Mouse (Mus musculus) forebrain, embryonic 13.5 days (tissue): ENCODE results near the gene Zdhhc9. TPM values are rescaled to one million over a fixed set of nuclear protein-coding genes. Genes with fewer than 3 reads are reported as not detected.
"Not testable (repeated sequence)": the region's sequence is repeated elsewhere in the genome, so short reads cannot be mapped to it uniquely, and the experiment has no call there.

Experiments used
- ATAC-seq: fragments of 200-750 bp; cut with Nextera tagmentation; 2 replicates; pipeline ENCODE4 v1.8.0; 2017
- H3K27ac ChIP-seq: fragments of 300-500 bp; sonication (generic); 2 replicates; pipeline ENCODE4 v1.5.1; 2015; ENCODE audit warnings: inconsistent platforms, mild to moderate bottlenecking, moderate library complexity
- H3K27me3 ChIP-seq: fragments of 300-500 bp; sonication (generic); 2 replicates; pipeline ENCODE4 v1.6.1; 2015; ENCODE audit warnings: mild to moderate bottlenecking, inconsistent platforms
- H3K36me3 ChIP-seq: fragments of 300-500 bp; sonication (generic); 2 replicates; pipeline ENCODE4 v1.6.1; 2015; ENCODE audit warnings: mild to moderate bottlenecking, inconsistent platforms; ENCODE audit not compliant: poor library complexity, severe bottlenecking
- H3K4me1 ChIP-seq: fragments of 300-500 bp; sonication (generic); 2 replicates; pipeline ENCODE4 v1.6.1; 2015; ENCODE audit warnings: inconsistent platforms
- H3K4me2 ChIP-seq: fragments of 300-500 bp; sonication (generic); 2 replicates; pipeline ENCODE4 v1.6.1; 2015; ENCODE audit warnings: inconsistent platforms, mild to moderate bottlenecking, moderate library complexity
- H3K4me3 ChIP-seq: fragments of 300-500 bp; sonication (generic); 2 replicates; pipeline ENCODE4 v1.5.1; 2015; ENCODE audit warnings: mild to moderate bottlenecking, inconsistent platforms
- H3K9ac ChIP-seq: fragments of 300-500 bp; sonication (generic); 2 replicates; pipeline ENCODE4 v1.6.1; 2015; ENCODE audit warnings: mild to moderate bottlenecking, inconsistent platforms
- H3K9me3 ChIP-seq: fragments of 300-500 bp; sonication (generic); replicated peaks from 2 replicates; pipeline ENCODE4 v1.6.1; 2016; ENCODE audit warnings: inconsistent platforms
- WGBS: fragments of 180-500 bp; shearing (Covaris S2); methylation state at CpG from one replicate; pipeline ENCODE4 v1.1.7; 2015; 5-methylcytosine and 5-hydroxymethylcytosine counted together
- polyA plus RNA-seq: library from polyadenylated mRNA; unstranded; fragments of >200 nt; fragmentation: Nextera tagmentation; extraction: Ambion mirVana; gene quantifications from 2 replicates; pipeline ENCODE4 v1.2.1, GENCODE M21; 2015

The Zdhhc9 gene
- polyA plus RNA-seq: 6.8 and 8.2 TPM in 2 replicates

DNA sequence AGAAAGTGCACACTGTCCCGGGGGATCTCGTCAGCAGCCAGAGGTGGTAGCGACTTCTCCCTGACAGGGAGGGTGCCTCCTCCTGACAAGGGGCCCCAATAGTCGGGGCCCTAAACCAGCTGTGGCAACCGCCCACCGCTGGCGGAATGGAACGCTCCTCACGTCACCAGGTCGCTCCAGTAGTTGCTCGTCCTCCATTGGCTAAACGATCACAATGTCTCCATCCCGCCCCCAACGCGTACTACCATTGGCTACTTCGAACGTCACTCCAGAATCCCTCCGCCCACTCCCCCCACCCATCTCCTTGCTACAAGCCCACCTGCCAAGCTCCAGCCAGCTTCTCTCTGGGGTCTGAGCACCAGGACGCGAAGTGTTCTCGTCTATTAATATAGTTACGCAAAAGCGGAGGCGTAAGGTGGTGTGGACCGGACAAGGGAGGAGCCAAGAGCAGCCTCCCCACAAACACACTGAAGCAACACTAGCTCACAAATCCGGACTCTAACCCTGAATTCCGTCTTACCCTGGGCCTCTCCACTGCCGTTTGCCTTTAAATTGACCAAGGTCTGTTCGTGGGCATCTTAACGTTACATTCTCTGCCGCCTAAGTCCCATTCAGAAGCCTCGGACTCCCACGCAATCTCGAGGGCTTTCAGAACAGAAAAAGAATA lies at the start of gene Zdhhc9:
Gene Zdhhc9 (minus strand): TSS at position 360 of the 667 bp plus-strand sequence.
- H3K36me3 ChIP-seq: no peaks in the 10 kb centered on the region
- ATAC-seq: peak; percentile 99
- 14% methylated on average over 33 of the region's 34 CpGs for WGBS
- H3K9me3 ChIP-seq: no peaks in the 10 kb centered on the region
- no peaks in the 10 kb centered on the region for H3K27me3 ChIP-seq
- H3K4me1 ChIP-seq: peaks cover 17% of the 10 kb centered on the region
- H3K4me2 ChIP-seq: peak within 1 kb of the TSS; percentile 60
- peak within 1 kb of the TSS; percentile 63 for H3K4me3 ChIP-seq
- peak within 1 kb of the TSS; percentile 40; the same call in 1 of the 2 replicates for H3K27ac ChIP-seq
- peak within 1 kb of the TSS; percentile 67 for H3K9ac ChIP-seq

DNA sequence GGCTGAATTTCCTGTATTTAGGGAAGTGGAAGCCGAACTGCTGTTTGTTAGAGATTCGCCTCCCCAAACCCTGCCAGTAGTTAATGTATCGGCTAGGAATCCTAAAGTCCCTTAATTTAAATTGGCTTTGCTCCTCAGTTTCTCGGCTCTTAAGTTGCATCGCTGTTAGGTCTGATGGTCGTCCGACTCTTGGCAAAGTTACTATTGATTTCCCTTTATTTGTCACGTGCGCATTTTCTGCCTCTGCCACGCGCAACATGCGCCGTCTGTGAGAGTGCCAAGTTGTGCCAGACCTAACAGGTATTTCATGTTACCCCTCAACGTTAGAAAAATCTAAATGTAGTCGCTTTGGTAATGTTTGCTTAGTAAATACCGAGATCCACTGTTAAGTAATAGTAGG lies 48.3 kb upstream of the Zdhhc9 start:
- Histone ChIP-seq H3K9me3 (no peaks in the 10 kb centered on the region), H3K27me3 (no peaks in the 10 kb centered on the region), H3K9ac (peak overlapping the region; percentile 54; the same call in 1 of the 2 replicates), H3K4me2 (peak overlapping the region; percentile 60), H3K36me3 (no peaks in the 10 kb centered on the region), H3K27ac (no peak overlapping the region), H3K4me3 (peak overlapping the region; percentile 51), H3K4me1 (peaks cover 9% of the 10 kb centered on the region; the same call in 1 of the 2 replicates)
- 19% methylated on average over 16 of the region's 16 CpGs for WGBS
- peak; percentile 42 for ATAC-seq

DNA sequence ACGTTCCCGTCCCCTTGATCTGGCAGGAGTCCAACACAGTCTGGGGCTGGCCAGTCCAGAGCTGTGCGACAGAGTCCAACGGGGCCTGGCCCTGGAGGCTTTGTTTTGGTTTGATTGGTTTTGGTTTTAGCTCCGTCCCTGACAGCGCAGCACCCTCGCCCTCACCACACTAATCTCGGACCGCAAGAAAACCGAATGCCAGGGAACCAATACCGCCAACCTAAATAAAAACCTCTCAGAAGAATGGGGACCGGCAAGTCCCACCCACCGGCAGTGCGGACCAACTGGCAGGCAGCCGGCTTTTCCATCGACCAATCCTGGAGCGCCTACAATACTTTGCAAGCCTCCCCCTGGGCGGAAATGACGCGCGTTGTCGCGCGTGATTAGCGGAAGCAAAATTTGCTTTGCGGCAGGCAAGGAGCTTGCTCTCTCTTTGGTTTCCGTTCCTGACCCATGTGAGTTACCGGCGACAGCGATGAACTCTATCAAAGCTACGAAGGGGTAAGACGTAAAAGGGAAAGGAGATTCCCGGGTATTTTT lies 47.9 kb upstream of the Zdhhc9 start, which contains the start of gene Utp14a:
Gene Utp14a (plus strand): TSS at position 395 of the 540 bp plus-strand sequence.
- H3K4me2 ChIP-seq: peak within 1 kb of the TSS; percentile 61
- peak within 1 kb of the TSS; percentile 63 for H3K9ac ChIP-seq
- H3K27ac ChIP-seq: peak within 1 kb of the TSS; percentile 85
- peak; percentile 100 for ATAC-seq
- H3K4me1 ChIP-seq: peaks cover 9% of the 10 kb centered on the region; the same call in 1 of the 2 replicates
- H3K4me3 ChIP-seq: peak within 1 kb of the TSS; percentile 51
- 14% methylated on average over 33 of the region's 33 CpGs for WGBS
- H3K9me3 ChIP-seq: no peaks in the 10 kb centered on the region
- no peaks in the 10 kb centered on the region for H3K36me3 ChIP-seq
- H3K27me3 ChIP-seq: no peaks in the 10 kb centered on the region

DNA sequence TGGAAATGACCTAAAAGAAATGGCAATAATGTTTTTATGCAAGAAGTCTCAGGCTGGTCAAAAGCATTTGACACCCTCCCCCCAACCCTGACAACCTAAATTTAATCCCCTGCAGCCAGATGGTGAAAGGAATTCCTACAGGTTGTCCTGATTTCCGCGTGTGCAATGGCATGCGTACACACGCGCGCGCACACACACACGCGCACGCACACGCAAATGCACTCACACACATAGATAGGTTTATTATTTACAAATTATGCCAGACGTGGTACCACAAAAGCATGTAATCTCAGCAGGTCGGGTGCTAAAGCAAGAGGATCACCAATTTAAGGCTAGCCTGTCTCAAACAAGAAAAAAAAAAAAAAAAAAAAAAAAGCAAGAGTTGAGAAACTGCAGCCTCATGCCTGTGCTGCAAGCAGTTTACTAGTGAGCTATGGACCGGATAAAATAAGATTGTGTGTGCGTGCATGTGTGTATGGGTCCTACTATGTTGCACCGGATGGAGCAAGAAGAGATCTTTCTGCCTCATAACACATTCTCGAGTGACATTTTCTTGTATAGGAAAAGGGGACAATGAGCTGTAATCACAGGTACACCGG lies 47.3 kb upstream of the Zdhhc9 start:
- Histone ChIP-seq H3K9me3 (no peaks in the 10 kb centered on the region), H3K4me3 (peak overlapping the region; percentile 51), H3K27me3 (no peaks in the 10 kb centered on the region), H3K4me2 (peak overlapping the region; percentile 61), H3K27ac (peak overlapping the region; percentile 85), H3K9ac (peak overlapping the region; percentile 63), H3K36me3 (no peaks in the 10 kb centered on the region), H3K4me1 (peaks cover 9% of the 10 kb centered on the region; the same call in 1 of the 2 replicates)
- peak; percentile 70 for ATAC-seq
- WGBS: 12% methylated on average over 18 of the region's 18 CpGs

DNA sequence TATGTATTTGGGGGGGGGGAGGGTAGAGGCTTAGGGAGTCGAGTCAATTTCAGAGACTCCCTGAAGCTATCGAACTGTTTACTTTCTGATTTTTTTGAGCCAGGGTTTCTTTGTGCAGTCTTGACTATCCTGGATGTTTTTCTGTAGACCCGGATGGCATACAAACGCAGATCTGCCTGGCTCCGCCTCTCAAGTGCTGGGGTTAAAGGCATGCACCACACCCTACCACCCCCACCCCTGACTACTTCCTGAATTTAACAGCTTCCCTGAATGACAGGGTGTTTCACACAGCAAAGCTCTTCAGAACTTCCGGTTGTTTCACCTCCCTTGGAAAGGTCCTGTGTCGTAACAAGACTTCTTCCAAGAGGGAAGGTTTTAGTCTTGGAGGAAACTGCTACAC lies 25.7 kb upstream of the Zdhhc9 start:
- WGBS: 77% methylated on average over 7 of the region's 7 CpGs
- no peak for ATAC-seq

DNA sequence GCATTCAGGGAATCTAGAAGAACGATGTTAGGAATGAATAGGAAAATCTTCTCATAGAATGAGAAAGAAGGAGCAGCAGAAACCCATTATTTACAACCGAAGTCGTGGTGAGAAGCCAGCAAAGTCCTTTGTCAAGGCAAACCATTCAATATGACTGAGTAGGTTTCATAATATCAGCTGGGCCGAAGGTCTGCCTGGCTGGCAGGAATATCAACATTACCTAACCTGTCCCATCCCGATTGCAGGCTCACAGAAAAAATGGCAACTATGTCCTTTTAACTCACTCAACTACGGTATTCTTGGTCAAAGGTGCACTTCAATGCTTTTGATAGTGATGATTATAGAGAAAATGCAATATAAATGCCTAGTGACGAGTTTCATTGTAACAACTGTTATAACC lies 17.5 kb upstream of the Zdhhc9 start:
- no peaks in the 10 kb centered on the region for H3K4me1 ChIP-seq
- no peak for ATAC-seq
- no peak overlapping the region for H3K4me3 ChIP-seq
- no peaks in the 10 kb centered on the region for H3K27me3 ChIP-seq
- H3K9ac ChIP-seq: no peak overlapping the region
- no peak overlapping the region for H3K4me2 ChIP-seq
- H3K9me3 ChIP-seq: no peaks in the 10 kb centered on the region
- WGBS: 76% methylated on average over 7 of the region's 7 CpGs
- H3K36me3 ChIP-seq: no peaks in the 10 kb centered on the region
- no peak overlapping the region for H3K27ac ChIP-seq

More for the DNA sequence above, 25.7 kb upstream of the Zdhhc9 start:
- H3K27ac ChIP-seq: no peak overlapping the region
- H3K4me3 ChIP-seq: no peak overlapping the region
- no peaks in the 10 kb centered on the region for H3K36me3 ChIP-seq
- no peak overlapping the region for H3K4me2 ChIP-seq
- no peaks in the 10 kb centered on the region for H3K27me3 ChIP-seq
- H3K9ac ChIP-seq: no peak overlapping the region
- no peaks in the 10 kb centered on the region for H3K4me1 ChIP-seq
- H3K9me3 ChIP-seq: no peaks in the 10 kb centered on the region

DNA sequence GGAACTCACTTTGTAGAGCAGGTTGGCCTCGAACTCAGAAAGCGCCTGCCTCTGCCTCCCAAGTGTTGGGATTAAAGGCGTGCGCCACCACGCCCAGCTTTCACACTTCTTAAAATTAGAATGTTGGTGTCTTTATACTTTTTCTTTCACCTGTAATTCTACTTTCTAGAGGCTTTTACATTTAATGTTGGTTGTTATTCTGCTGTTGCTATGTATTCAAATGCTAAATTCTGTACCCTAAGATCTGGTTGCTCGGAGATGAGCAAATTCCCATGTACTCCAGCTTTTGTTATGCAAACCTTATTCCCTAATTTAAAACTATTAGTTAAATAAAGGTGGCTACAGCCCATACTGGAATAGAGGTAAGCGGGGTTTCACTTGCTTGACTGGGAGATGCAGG lies 14.0 kb upstream of the Zdhhc9 start:
- Histone ChIP-seq H3K9me3 (no peaks in the 10 kb centered on the region), H3K4me3 (no peak overlapping the region), H3K27ac (no peak overlapping the region), H3K9ac (no peak overlapping the region), H3K36me3 (no peaks in the 10 kb centered on the region), H3K27me3 (no peaks in the 10 kb centered on the region), H3K4me1 (no peaks in the 10 kb centered on the region), H3K4me2 (no peak overlapping the region)
- no peak for ATAC-seq
- 73% methylated on average over 7 of the region's 7 CpGs for WGBS

DNA sequence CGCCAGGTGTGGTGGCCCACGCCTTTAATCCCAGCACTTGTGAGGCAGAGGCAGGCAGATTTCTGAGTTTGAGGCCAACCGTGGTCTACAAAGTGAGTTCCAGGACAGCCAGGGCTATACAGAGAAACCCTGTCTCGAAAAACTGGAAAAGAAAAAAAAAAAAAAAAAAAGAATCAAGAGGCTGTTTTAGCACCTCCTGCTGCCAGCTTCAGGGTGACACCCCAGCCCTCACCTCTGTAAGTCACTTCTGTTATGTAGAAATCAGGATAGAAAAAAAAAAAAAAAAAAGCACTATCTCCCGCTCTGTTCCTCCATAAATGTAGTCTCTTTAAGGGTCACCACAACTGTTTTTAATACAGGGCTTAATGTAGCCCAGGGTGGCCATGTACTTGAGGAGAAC lies 10.8 kb upstream of the Zdhhc9 start:
- Histone ChIP-seq H3K4me1 (no peaks in the 10 kb centered on the region), H3K27ac (no peak overlapping the region), H3K9ac (no peak overlapping the region), H3K27me3 (no peaks in the 10 kb centered on the region), H3K36me3 (no peaks in the 10 kb centered on the region), H3K9me3 (no peaks in the 10 kb centered on the region), H3K4me3 (no peak overlapping the region), H3K4me2 (no peak overlapping the region)
- no peak for ATAC-seq
- WGBS: 85% methylated on average over 5 of the region's 5 CpGs

DNA sequence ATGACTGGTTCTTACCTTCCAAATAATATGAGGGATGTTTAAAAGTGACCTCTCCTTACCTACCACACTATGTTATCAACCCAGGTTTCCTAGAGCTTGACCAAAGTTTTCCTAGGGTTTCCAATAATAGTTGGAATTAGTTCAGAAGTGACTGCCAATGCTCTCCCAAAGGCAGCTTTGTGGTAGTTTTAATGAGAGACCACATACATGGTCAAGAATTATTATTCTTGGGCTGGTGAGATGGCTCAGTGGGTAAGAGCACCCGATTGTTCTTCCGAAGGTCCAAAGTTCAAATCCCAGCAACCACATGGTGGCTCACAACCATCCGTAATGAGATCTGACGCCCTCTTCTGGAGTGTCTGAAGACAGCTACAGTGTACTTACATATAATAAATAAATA lies 1.1 kb upstream of the Zdhhc9 start:
- H3K9ac ChIP-seq, H3K4me2 ChIP-seq, H3K36me3 ChIP-seq, H3K27me3 ChIP-seq, ATAC-seq, H3K9me3 ChIP-seq, H3K4me3 ChIP-seq, H3K27ac ChIP-seq: not testable (repeated sequence)
- peaks cover 15% of the 10 kb centered on the region for H3K4me1 ChIP-seq
- WGBS: 88% methylated on average over 4 of the region's 4 CpGs

DNA sequence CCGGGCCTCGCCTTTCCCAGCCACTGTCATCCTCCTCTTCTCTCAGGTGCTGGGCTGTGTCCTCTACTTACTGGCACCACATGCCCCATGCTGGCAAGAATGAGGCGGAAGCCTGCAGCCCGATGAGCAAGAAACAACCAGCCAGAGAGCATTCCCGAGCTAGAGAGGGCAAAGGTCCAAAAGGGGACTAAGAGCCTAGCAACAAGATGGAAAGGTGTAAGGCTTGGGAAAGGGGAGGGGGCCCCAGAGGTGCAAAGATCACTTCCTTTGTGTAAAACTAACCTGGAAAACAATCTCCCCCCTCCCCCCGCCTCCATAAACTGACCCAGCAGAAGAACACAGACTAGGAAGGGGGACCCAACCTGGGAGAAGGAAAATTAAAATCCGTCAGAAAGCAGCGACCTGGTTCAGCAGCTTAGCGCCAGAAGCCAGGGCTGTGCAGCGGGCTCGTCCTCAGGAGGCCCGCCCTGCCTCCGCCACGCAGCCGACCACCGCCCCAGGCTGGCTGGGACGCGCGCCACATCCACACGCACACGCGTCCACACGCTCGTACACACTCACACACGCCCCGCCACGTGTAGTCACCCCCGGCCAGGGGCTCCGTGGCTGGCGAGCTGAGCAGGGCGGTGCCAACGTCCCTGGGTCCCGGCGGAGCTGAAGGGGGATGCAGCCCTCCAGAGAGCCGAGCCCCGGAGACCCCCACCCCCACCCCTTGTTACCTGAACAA lies 754 bp downstream of the Zdhhc9 start:
- H3K27me3 ChIP-seq: no peaks in the 10 kb centered on the region
- peak; percentile 85 for ATAC-seq
- peak overlapping the region; percentile 40; the same call in 1 of the 2 replicates for H3K27ac ChIP-seq
- peak overlapping the region; percentile 63 for H3K4me3 ChIP-seq
- peak overlapping the region; percentile 67 for H3K9ac ChIP-seq
- H3K9me3 ChIP-seq: no peaks in the 10 kb centered on the region
- 8% methylated on average over 36 of the region's 36 CpGs for WGBS
- no peaks in the 10 kb centered on the region for H3K36me3 ChIP-seq
- H3K4me2 ChIP-seq: peak overlapping the region; percentile 60
- H3K4me1 ChIP-seq: peaks cover 17% of the 10 kb centered on the region

DNA sequence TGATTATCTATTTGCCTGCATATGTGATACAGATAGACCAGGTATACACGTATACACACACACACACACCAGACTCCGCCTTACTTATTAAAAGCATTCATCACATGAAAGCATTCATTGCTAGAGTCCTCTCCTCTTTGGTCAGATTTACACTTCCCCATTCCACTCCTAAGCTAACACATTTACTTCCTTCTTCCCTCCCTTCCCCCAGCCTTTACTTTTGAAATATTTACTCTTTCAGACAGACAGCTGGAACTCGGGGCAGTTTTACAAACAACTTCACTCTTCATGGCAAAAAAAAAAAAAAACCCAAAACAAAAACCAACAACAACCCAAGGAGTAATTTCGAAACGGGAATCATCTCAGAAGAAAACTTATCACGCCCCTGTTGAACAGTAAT lies 4.2 kb downstream of the Zdhhc9 start:
- no peak overlapping the region for H3K4me2 ChIP-seq
- H3K9me3 ChIP-seq: no peaks in the 10 kb centered on the region
- peaks cover 17% of the 10 kb centered on the region for H3K4me1 ChIP-seq
- H3K36me3 ChIP-seq: peaks cover 5% of the 10 kb centered on the region; the same call in 1 of the 2 replicates
- H3K9ac ChIP-seq: no peak overlapping the region
- H3K4me3 ChIP-seq: no peak overlapping the region
- no peak for ATAC-seq
- WGBS: 80% methylated on average over 6 of the region's 6 CpGs
- H3K27ac ChIP-seq: no peak overlapping the region
- H3K27me3 ChIP-seq: no peaks in the 10 kb centered on the region

DNA sequence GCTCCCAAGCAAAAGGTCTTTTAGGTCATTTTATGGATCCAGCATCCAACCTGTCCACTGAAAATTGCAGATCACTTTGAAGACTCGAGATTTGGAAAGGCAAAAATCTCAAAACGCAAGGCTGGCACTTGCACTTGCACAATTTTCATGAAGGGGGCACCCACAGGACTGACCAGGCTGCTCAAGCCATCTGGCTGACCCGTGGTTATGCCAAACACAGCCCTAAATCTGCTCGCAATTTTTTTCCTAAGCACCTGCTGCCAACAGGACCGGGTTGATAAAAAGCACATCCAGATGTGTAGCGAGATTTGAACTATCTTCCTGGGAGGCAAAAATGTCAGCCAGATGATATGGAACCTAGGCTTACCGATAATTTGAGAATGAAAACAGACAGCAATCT lies 4.9 kb downstream of the Zdhhc9 start:
- peaks cover 17% of the 10 kb centered on the region for H3K4me1 ChIP-seq
- WGBS: 88% methylated on average over 7 of the region's 7 CpGs
- no peaks in the 10 kb centered on the region for H3K27me3 ChIP-seq
- H3K27ac ChIP-seq: no peak overlapping the region
- H3K4me3 ChIP-seq: no peak overlapping the region
- H3K4me2 ChIP-seq: no peak overlapping the region
- H3K36me3 ChIP-seq: peaks cover 5% of the 10 kb centered on the region; the same call in 1 of the 2 replicates
- ATAC-seq: no peak
- H3K9ac ChIP-seq: no peak overlapping the region
- H3K9me3 ChIP-seq: no peaks in the 10 kb centered on the region
